ENCODE assay signal across 8 mouse cellular contexts in genomic region chr17:26138239-26138836, GRCm38 (mm10). TPM values are rescaled to one million over a fixed set of nuclear protein-coding genes. Genes with fewer than 3 reads are reported as not detected.
A peak's percentile ranks its signal among the peaks of the same experiment; 100 is the strongest.
DNase-seq lines count a peak whose midpoint lies in the region; ATAC-seq and TF ChIP-seq lines count a peak whose summit lies in the region.

TSS of gene Axin1 (plus strand) at chr17:26138688.

- DNase-seq in 3134 (ENCODE audit: extremely low read depth, insufficient read length, low spot score): peak; percentile 99
- peak; percentile 95 to 96 for DNase-seq in adrenal gland, postnatal 36 days
- DNase-seq in heart, adult 18-20 months: peak; percentile 94 to 96
- peak; percentile 98 for DNase-seq in kidney, adult 2 months
- DNase-seq in spleen, adult 2 months (ENCODE audit: low read depth in 1 of 2, low spot score in 2 of 2): peak; percentile 92 to 93

- H3K4me2 ChIP-seq in embryonic facial prominence, embryonic 13.5 days: peak within 1 kb of the TSS; percentile 85
- peak within 1 kb of the TSS; percentile 89 for H3K4me2 ChIP-seq in limb, embryonic 12.5 days
- peak within 1 kb of the TSS; percentile 72 for H3K4me2 ChIP-seq in midbrain, embryonic 15.5 days

- peaks cover 10% of the 10 kb centered on the region for H3K36me3 ChIP-seq in embryonic facial prominence, embryonic 13.5 days
- no peaks in the 10 kb centered on the region for H3K36me3 ChIP-seq in kidney, adult 2 months (ENCODE audit: control insufficient read depth, insufficient read depth, low read length)
- H3K36me3 ChIP-seq in limb, embryonic 12.5 days: peaks cover 13% of the 10 kb centered on the region
- peaks cover 6% of the 10 kb centered on the region; the same call in 1 of the 2 replicates for H3K36me3 ChIP-seq in midbrain, embryonic 15.5 days (replicated peaks)
- H3K36me3 ChIP-seq in spleen, adult 2 months (ENCODE audit: control insufficient read depth, insufficient read depth, low read length): peaks cover 4% of the 10 kb centered on the region; the same call in 1 of the 2 replicates

- peak; percentile 23 for TF ChIP-seq POLR2A in kidney, adult 2 months (IDR thresholded peaks at IDR 0.05; ENCODE audit: low read depth, low read length)
- peak; percentile 57 for TF ChIP-seq POLR2A in spleen, adult 2 months (IDR thresholded peaks at IDR 0.05; ENCODE audit: low read depth, low read length)

- peak within 1 kb of the TSS; percentile 95 for H3K27ac ChIP-seq in embryonic facial prominence, embryonic 13.5 days
- peak within 1 kb of the TSS; percentile 66 for H3K27ac ChIP-seq in kidney, adult 2 months (ENCODE audit: insufficient read depth, low read depth, low read length)
- H3K27ac ChIP-seq in limb, embryonic 12.5 days: peak within 1 kb of the TSS; percentile 93
- H3K27ac ChIP-seq in midbrain, embryonic 15.5 days: peak within 1 kb of the TSS; percentile 88
- peak within 1 kb of the TSS; percentile 84 for H3K27ac ChIP-seq in spleen, adult 2 months (ENCODE audit: insufficient read depth, low read length)

- H3K9me3 ChIP-seq in embryonic facial prominence, embryonic 13.5 days: no peaks in the 10 kb centered on the region
- H3K9me3 ChIP-seq in limb, embryonic 12.5 days: no peaks in the 10 kb centered on the region
- H3K9me3 ChIP-seq in midbrain, embryonic 15.5 days: no peaks in the 10 kb centered on the region

- no peaks in the 10 kb centered on the region for H3K27me3 ChIP-seq in embryonic facial prominence, embryonic 13.5 days
- H3K27me3 ChIP-seq in kidney, adult 2 months (replicated peaks; ENCODE audit: control insufficient read depth, insufficient read depth, low read length): no peaks in the 10 kb centered on the region
- no peaks in the 10 kb centered on the region for H3K27me3 ChIP-seq in limb, embryonic 12.5 days
- no peaks in the 10 kb centered on the region for H3K27me3 ChIP-seq in midbrain, embryonic 15.5 days (replicated peaks)
- no peaks in the 10 kb centered on the region for H3K27me3 ChIP-seq in spleen, adult 2 months (ENCODE audit: control insufficient read depth, insufficient read depth, low read length)

- whole genome bisulfite sequencing in embryonic facial prominence, embryonic 13.5 days: under 1% methylated on average over 41 of the region's 42 CpGs
- under 1% methylated on average over 42 of the region's 42 CpGs for WGBS in kidney, adult 2 months
- WGBS in limb, embryonic 12.5 days: under 1% methylated on average over 42 of the region's 42 CpGs
- WGBS in midbrain, embryonic 15.5 days: under 1% methylated on average over 42 of the region's 42 CpGs
- WGBS in spleen, adult 2 months: 2% methylated on average over 42 of the region's 42 CpGs

- peak within 1 kb of the TSS; percentile 97 for H3K4me3 ChIP-seq in embryonic facial prominence, embryonic 13.5 days
- H3K4me3 ChIP-seq in kidney, adult 2 months (ENCODE audit: insufficient read depth, low read depth, low read length): peak within 1 kb of the TSS; percentile 98
- H3K4me3 ChIP-seq in limb, embryonic 12.5 days (replicated peaks): peak within 1 kb of the TSS; percentile 93
- H3K4me3 ChIP-seq in midbrain, embryonic 15.5 days: peak within 1 kb of the TSS; percentile 58
- H3K4me3 ChIP-seq in spleen, adult 2 months (ENCODE audit: extremely low read depth, insufficient read depth, insufficient read length): peak within 1 kb of the TSS; percentile 90

- no peak; the same call in 1 of the 2 replicates for TF ChIP-seq CTCF in kidney, adult 2 months (conservative IDR thresholded peaks at IDR 0.05; ENCODE audit: insufficient read depth, insufficient read length, low read depth, low read length)
- peak; percentile 43; the same call in 1 of the 2 replicates for TF ChIP-seq CTCF in spleen, adult 2 months (IDR thresholded peaks at IDR 0.05; ENCODE audit: extremely low read depth, insufficient read depth, insufficient read length, insufficient replicate concordance)

- peaks cover 24% of the 10 kb centered on the region for H3K4me1 ChIP-seq in embryonic facial prominence, embryonic 13.5 days
- H3K4me1 ChIP-seq in kidney, adult 2 months (ENCODE audit: control insufficient read depth, insufficient read depth, low read length): peaks cover 18% of the 10 kb centered on the region; the same call in 1 of the 2 replicates
- peaks cover 21% of the 10 kb centered on the region for H3K4me1 ChIP-seq in limb, embryonic 12.5 days (replicated peaks)
- peaks cover 52% of the 10 kb centered on the region for H3K4me1 ChIP-seq in midbrain, embryonic 15.5 days
- H3K4me1 ChIP-seq in spleen, adult 2 months (ENCODE audit: control insufficient read depth, insufficient read depth, insufficient read length): peaks cover 2% of the 10 kb centered on the region; the same call in 1 of the 2 replicates

- ATAC-seq in embryonic facial prominence, embryonic 13.5 days (ENCODE audit: insufficient number of reproducible peaks, insufficient read depth, low FRiP score, low TSS enrichment, low read depth): peak; percentile 97
- peak; percentile 98 for ATAC-seq in limb, embryonic 12.5 days (ENCODE audit: insufficient number of reproducible peaks, insufficient read depth, low FRiP score, low TSS enrichment, low read depth)
- ATAC-seq in midbrain, embryonic 15.5 days (replicated peaks): peak; percentile 96

- peak within 1 kb of the TSS; percentile 98 for H3K9ac ChIP-seq in embryonic facial prominence, embryonic 13.5 days
- peak within 1 kb of the TSS; percentile 96 for H3K9ac ChIP-seq in limb, embryonic 12.5 days (replicated peaks)
- H3K9ac ChIP-seq in midbrain, embryonic 15.5 days: peak within 1 kb of the TSS; percentile 82

RNA-seq across cellular contexts. Expression of gene Axin1, which starts in this region (rescaled TPM):
- total RNA-seq in adrenal gland, postnatal 36 days (2021): 10 to 100 TPM; 35.1 to 42.1 TPM
- 9.9 and 10.5 TPM in 2 replicates for polyA plus RNA-seq in embryonic facial prominence, embryonic 13.5 days (2015; fragmentation: Nextera tagmentation; extraction: Ambion mirVana)
- total RNA-seq in heart, adult 18-20 months (2021): 10 to 100 TPM; 17.0 to 19.7 TPM
- 16.3 and 18.5 TPM in 2 replicates for polyA plus RNA-seq in kidney, adult 2 months (2012; rRNA removed)
- polyA plus RNA-seq in limb, embryonic 12.5 days (2016; fragmentation: Nextera tagmentation; extraction: Ambion mirVana): 12.5 and 28.3 TPM in 2 replicates
- polyA plus RNA-seq in midbrain, embryonic 15.5 days (2015; fragmentation: Nextera tagmentation; extraction: Ambion mirVana): 23.5 and 27.8 TPM in 2 replicates
- 18.6 and 18.9 TPM in 2 replicates for polyA plus RNA-seq in spleen, adult 2 months (2012; rRNA removed)

Comparison
In these comparisons a context has a peak if more than half of its experiments do, and no peak if none do; other contexts are left out.
1. Peak in every context shown above with its lines: DNase-seq, ATAC-seq, H3K4me3 ChIP-seq and H3K27ac ChIP-seq.